Mouse (Mus musculus) MEL (cell line): ENCODE data around the gene B430305J03Rik.

Source experiments
- CHD2 ChIP-seq: IDR thresholded peaks from 2 replicates; pipeline ENCODE4 v1.6.1; 2011; ENCODE audit warnings: low read length, improper control_type of control experiment
- CTCF ChIP-seq, 3 experiments: IDR thresholded peaks in 2 of 3; conservative IDR thresholded peaks in 1 of 3; 2 replicates each; pipeline ENCODE4 v1.5.1; 2011 to 2012; ENCODE audit warnings: low read length in 3 of 3, low read depth in 2 of 3, mild to moderate bottlenecking in 2 of 3, improper control_type of control experiment in 1 of 3, inconsistent platforms in 1 of 3, mixed read lengths in 1 of 3, moderate library complexity in 1 of 3; ENCODE audit not compliant: control insufficient read depth in 1 of 3, insufficient read depth in 1 of 3, poor library complexity in 1 of 3, severe bottlenecking in 1 of 3
- EP300 ChIP-seq, 2 experiments: IDR thresholded peaks; 2 replicates each; pipeline ENCODE4 v1.6.1; 2011; ENCODE audit warnings: improper control_type of control experiment in 2 of 2, low read length in 2 of 2, low read depth in 1 of 2, mild to moderate bottlenecking in 1 of 2
- ETS1 ChIP-seq: IDR thresholded peaks from 2 replicates; pipeline ENCODE4 v1.6.1; 2012; ENCODE audit warnings: low read depth, mild to moderate bottlenecking, inconsistent platforms, low read length, improper control_type of control experiment, moderate library complexity
- GABPA ChIP-seq: IDR thresholded peaks from 2 replicates; pipeline ENCODE4 v1.6.1; 2012; ENCODE audit warnings: low read depth, mild to moderate bottlenecking, inconsistent platforms, low read length, improper control_type of control experiment, moderate library complexity
- GATA1 ChIP-seq: IDR thresholded peaks from 2 replicates; pipeline ENCODE4 v1.6.1; 2011; ENCODE audit warnings: low read depth, low read length, improper control_type of control experiment
- KAT2A ChIP-seq: conservative IDR thresholded peaks from 2 replicates; pipeline ENCODE4 v1.6.1; 2012; ENCODE audit warnings: low read depth, low read length, improper control_type of control experiment, inconsistent platforms
- MAFK ChIP-seq: IDR thresholded peaks from 2 replicates; pipeline ENCODE4 v1.6.1; 2011; ENCODE audit warnings: low read depth, mild to moderate bottlenecking, low read length, improper control_type of control experiment, borderline replicate concordance
- POLR2A ChIP-seq, 2 experiments: IDR thresholded peaks; 2 replicates each; pipeline ENCODE4 v1.6.1; 2011 to 2012; ENCODE audit warnings: low read length in 2 of 2, mild to moderate bottlenecking in 2 of 2, control low read depth in 1 of 2, improper control_type of control experiment in 1 of 2, low read depth in 1 of 2, moderate library complexity in 1 of 2; ENCODE audit not compliant: control insufficient read depth in 1 of 2, insufficient read depth in 1 of 2, poor library complexity in 1 of 2
- POLR2AphosphoS2 ChIP-seq: IDR thresholded peaks from 2 replicates; pipeline ENCODE4 v1.6.1; 2011; ENCODE audit warnings: low read length, improper control_type of control experiment
- RAD21 ChIP-seq: IDR thresholded peaks from 2 replicates; pipeline ENCODE4 v1.6.1; 2011; ENCODE audit warnings: mild to moderate bottlenecking, low read depth, low read length, improper control_type of control experiment
- RCOR1 ChIP-seq: IDR thresholded peaks from 2 replicates; pipeline ENCODE4 v1.6.1; 2012; ENCODE audit warnings: low read depth, mild to moderate bottlenecking, inconsistent platforms, low read length, improper control_type of control experiment
- TAL1 ChIP-seq: IDR thresholded peaks from 2 replicates; pipeline ENCODE4 v1.6.1; 2012; ENCODE audit warnings: mild to moderate bottlenecking, inconsistent platforms, low read length, moderate library complexity, mixed read lengths
- USF2 ChIP-seq, 2 experiments: IDR thresholded peaks; 2 replicates each; pipeline ENCODE4 v1.6.1; 2011 to 2012; ENCODE audit warnings: improper control_type of control experiment in 2 of 2, low read length in 2 of 2, borderline replicate concordance in 1 of 2, inconsistent platforms in 1 of 2, low read depth in 1 of 2, mild to moderate bottlenecking in 1 of 2; ENCODE audit not compliant: insufficient read depth in 1 of 2

GRCm38 (mm10) chr3:61396728-61397127 is 31.0 kb upstream of the B430305J03Rik start:
- TF ChIP-seq POLR2A (IDR thresholded peaks at IDR 0.05; ENCODE audit: control insufficient read depth in 1 of 2, insufficient read depth in 1 of 2, low read depth in 1 of 2, low read length in 2 of 2, poor library complexity in 1 of 2) (no peak), EP300 (IDR thresholded peaks at IDR 0.05; ENCODE audit: low read depth in 1 of 2, low read length in 2 of 2) (peak; percentile 86 to 96), KAT2A (no peak), CHD2 (no peak), RAD21 (no peak), POLR2AphosphoS2 (no peak), MAFK (no peak), GATA1 (peak; percentile 86), TAL1 (no peak), GABPA (no peak), ETS1 (peak; percentile 91), RCOR1 (peak; percentile 82), USF2 (IDR thresholded peaks at IDR 0.05; ENCODE audit: borderline replicate concordance in 1 of 2, insufficient read depth in 1 of 2, low read depth in 1 of 2, low read length in 2 of 2) (no peak), CTCF (IDR thresholded peaks at IDR 0.05 in 2 of 3, conservative IDR thresholded peaks at IDR 0.05 in 1 of 3; ENCODE audit: control insufficient read depth in 1 of 3, insufficient read depth in 1 of 3, low read depth in 2 of 3, low read length in 3 of 3, poor library complexity in 1 of 3, severe bottlenecking in 1 of 3) (no peak)
